Mouse (Mus musculus) small intestine, adult 2 months (tissue): ENCODE results near the gene Fam207a.

Experiments used
- CTCF ChIP-seq: fragments of 200-500 bp; IDR thresholded peaks from 2 replicates; pipeline ENCODE4 v1.5.1; 2012; ENCODE audit warnings: low read depth, mild to moderate bottlenecking, control low read depth, inconsistent platforms, low read length, moderate library complexity, mixed read lengths; ENCODE audit not compliant: insufficient replicate concordance, insufficient read length; ENCODE audit errors: extremely low read depth
- POLR2A ChIP-seq: fragments of 200-500 bp; IDR thresholded peaks from 2 replicates; pipeline ENCODE4 v1.6.1; 2012; ENCODE audit warnings: low read depth, mild to moderate bottlenecking, control low read depth, inconsistent platforms, low read length, moderate library complexity

DNA sequence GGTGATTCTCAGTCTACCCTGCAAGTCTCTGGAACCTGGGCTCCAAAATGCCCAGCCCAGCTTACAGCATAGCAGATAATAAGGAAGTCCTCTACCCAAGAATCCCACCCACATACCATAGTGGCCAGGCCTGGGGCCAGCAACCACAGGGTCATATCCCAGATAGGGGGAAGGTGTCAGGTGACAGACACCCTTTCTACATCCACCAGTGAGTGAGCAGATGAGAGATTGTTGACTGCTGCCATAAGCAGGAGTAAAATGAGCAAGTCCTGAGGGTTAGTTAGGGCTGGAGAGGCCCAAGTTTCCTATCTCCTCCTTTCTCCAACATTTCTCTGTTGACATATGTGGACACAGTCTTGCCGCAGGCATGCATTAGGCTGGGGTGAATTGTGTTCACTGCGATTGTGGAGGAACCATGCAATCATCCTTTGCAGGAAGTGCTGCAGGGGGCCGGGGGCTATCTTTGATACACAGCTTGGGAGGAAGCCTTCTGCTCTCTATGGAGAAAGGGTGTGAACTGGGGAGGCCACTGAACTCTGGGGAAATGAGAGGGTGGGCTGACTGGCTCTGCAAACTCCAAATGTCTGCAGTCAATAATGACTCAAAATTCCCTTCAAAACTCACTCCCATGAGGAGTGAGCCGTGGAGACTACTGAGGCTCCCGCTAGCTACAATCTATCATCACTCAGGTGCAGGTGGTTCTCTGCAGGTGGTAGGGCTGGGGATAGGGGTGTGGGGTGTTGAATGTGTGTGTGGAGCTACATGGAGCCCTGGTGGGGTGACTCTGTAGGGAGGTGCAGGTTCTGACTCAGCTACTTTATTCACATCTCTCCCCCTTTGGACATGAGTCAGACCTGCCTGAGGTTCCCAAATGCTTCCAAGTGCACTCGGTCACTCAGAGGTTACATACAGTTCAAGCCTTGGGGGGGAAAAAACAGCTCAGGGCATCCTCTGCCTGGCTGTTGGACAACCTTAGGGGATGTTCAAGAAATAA lies 15.7 kb upstream of the Fam207a start:
- no peak for TF ChIP-seq CTCF
- TF ChIP-seq POLR2A = no peak
